Mouse (Mus musculus) bone marrow macrophage, adult 2 months (primary cell): ENCODE data around the gene Gm20388.

Source experiments
- CTCF ChIP-seq: IDR thresholded peaks from 2 replicates; pipeline ENCODE4 v1.5.1; 2012; ENCODE audit warnings: low read depth, mild to moderate bottlenecking, low read length, moderate library complexity
- POLR2A ChIP-seq: IDR thresholded peaks from 2 replicates; pipeline ENCODE4 v1.6.1; 2012; ENCODE audit warnings: mild to moderate bottlenecking, low read depth, low read length, borderline replicate concordance

GRCm38 (mm10) chr8:120824638-120825037 lies 914.0 kb downstream of the Gm20388 start:
- TF ChIP-seq POLR2A (no peak), CTCF (no peak)
